Comparison of ENCODE assay signal across 21 mouse cellular contexts in genomic region chr5:118204675-118205440, GRCm38 (mm10). TPM values are rescaled to one million over a fixed set of nuclear protein-coding genes. Genes with fewer than 3 reads are reported as not detected.
DNase-seq lines count a peak whose midpoint lies in the region; ATAC-seq and TF ChIP-seq lines count a peak whose summit lies in the region.
"Had no signal": no experiment of that assay in that cellular context is flagged by ENCODE, and none has a peak within 500 bp of the region (broad histone marks: within the 10 kb centered on the region; RNA-seq: fewer than 3 reads in every experiment).

No protein-coding gene starts in this region.

- H3K4me3 ChIP-seq in limb, embryonic 10.5 days: no peak overlapping the region
- H3K4me3 ChIP-seq: embryonic facial prominence, embryonic 13.5 days; heart, embryonic 13.5 days; hindbrain, embryonic 15.5 days; liver, embryonic 12.5 days; midbrain, embryonic 10.5 days; myocyte had no signal

- POLR2A ChIA-PET in Patski (lab: Charles Lee): no interaction called here

- H3K27me3 ChIP-seq in Patski: no peaks in the 10 kb centered on the region
- H3K27me3 ChIP-seq in limb, embryonic 10.5 days (ENCODE audit: low read depth, poor library complexity, severe bottlenecking): peaks cover 22% of the 10 kb centered on the region
- H3K27me3 ChIP-seq: embryonic facial prominence, embryonic 13.5 days; hindbrain, embryonic 15.5 days had no signal

- in situ Hi-C loops in Patski (cut with MboI; ENCODE audit: low pct_unique_long_range_greater_than_20kb): no loop called here

- H3K27ac ChIP-seq in limb, embryonic 10.5 days: no peak overlapping the region
- H3K27ac ChIP-seq: embryonic facial prominence, embryonic 13.5 days; heart, embryonic 13.5 days; hindbrain, embryonic 15.5 days; liver, embryonic 12.5 days had no signal

- no peak for TF ChIP-seq CTCF in Patski (IDR thresholded peaks at IDR 0.05)

- peak; percentile 14 for ATAC-seq in Patski
- ATAC-seq: liver, embryonic 12.5 days; lung, postnatal 0 days had no signal

- WGBS in limb, embryonic 10.5 days: 52% methylated on average over 16 of the region's 16 CpGs

- H3K9me3 ChIP-seq in limb, embryonic 10.5 days (replicated peaks): no peaks in the 10 kb centered on the region
- H3K9me3 ChIP-seq: embryonic facial prominence, embryonic 13.5 days; heart, embryonic 13.5 days; hindbrain, embryonic 15.5 days; liver, embryonic 12.5 days; midbrain, embryonic 10.5 days had no signal

- H3K36me3 ChIP-seq in limb, embryonic 10.5 days: peaks cover 4% of the 10 kb centered on the region; the same call in 1 of the 2 replicates
- H3K36me3 ChIP-seq: heart, embryonic 13.5 days; liver, embryonic 12.5 days had no signal

- peak; percentile 48 for DNase-seq in embryo, embryonic 10 days (ENCODE audit: low spot score)
- no peak for DNase-seq in embryo, embryonic 11 days
- peak; percentile 17 for DNase-seq in Patski (ENCODE audit: low read depth, low spot score)
- DNase-seq in kidney, adult 18-20 months: peak; percentile 3
- peak; percentile 6 for DNase-seq in kidney, postnatal 36 days
- no peak for DNase-seq in thymus, adult 18-20 months
- DNase-seq in frontal cortex, postnatal 25 days (ENCODE audit: low spot score in 2 of 2): no peak
- no peak for DNase-seq in limb, embryonic 10.5 days (ENCODE audit: low spot score)
- DNase-seq: adrenal gland, adult 8-10 months; B cell, adult 2 months; cerebellum, adult 9-11 months; layer of hippocampus, postnatal 36 days; left cerebral cortex, postnatal 4 days; thymus, adult 2 months had no signal

- CTCF ChIA-PET in Patski (lab: Charles Lee): no interaction called here

- H3K4me1 ChIP-seq in limb, embryonic 10.5 days: peaks cover 42% of the 10 kb centered on the region
- H3K4me1 ChIP-seq: heart, embryonic 13.5 days; liver, embryonic 12.5 days had no signal

RNA-seq across cellular contexts. Expression of gene Rnft2, which starts 40.1 kb away (rescaled TPM):
- polyA plus RNA-seq in Patski (2021): 5.5 TPM
- 4.9 and 5.5 TPM in 2 replicates for polyA plus RNA-seq in limb, embryonic 10.5 days (2016; fragmentation: Nextera tagmentation; extraction: Ambion mirVana)

RNA-seq across cellular contexts. Expression of gene 2410131K14Rik, which starts 40.2 kb away (rescaled TPM):
- 17.7 TPM for polyA plus RNA-seq in Patski (2021)
- 13.7 and 14.3 TPM in 2 replicates for polyA plus RNA-seq in limb, embryonic 10.5 days (2016; fragmentation: Nextera tagmentation; extraction: Ambion mirVana)

RNA-seq across cellular contexts. Expression of gene Hrk, which starts 40.4 kb away (rescaled TPM):
- 0.14 TPM for polyA plus RNA-seq in Patski (2021)
- polyA plus RNA-seq in limb, embryonic 10.5 days (2016; fragmentation: Nextera tagmentation; extraction: Ambion mirVana): 0.03 TPM in 2 replicates
- polyA plus RNA-seq: heart, embryonic 13.5 days had no signal

RNA-seq across cellular contexts. Expression of gene Fbxw8, which starts 49.6 kb away (rescaled TPM):
- 73.1 TPM for polyA plus RNA-seq in Patski (2021)
- polyA plus RNA-seq in limb, embryonic 10.5 days (2016; fragmentation: Nextera tagmentation; extraction: Ambion mirVana): 36.8 and 37.9 TPM in 2 replicates

Comparison
In these comparisons a context has a peak if more than half of its experiments do, and no peak if none do; other contexts are left out.
1. DNase-seq: peak in embryo, embryonic 10 days (single experiment), Patski (single experiment), kidney, adult 18-20 months (single experiment) and kidney, postnatal 36 days (2 of 2); none in embryo, embryonic 11 days (single experiment), thymus, adult 18-20 months (0 of 2), frontal cortex, postnatal 25 days (0 of 2) and limb, embryonic 10.5 days (single experiment).